Mouse (Mus musculus): Measurements from ENCODE around the gene Nlrp1b. TPM values are rescaled to one million over a fixed set of nuclear protein-coding genes. Genes with fewer than 3 reads are reported as not detected.
A peak's percentile ranks its signal among the peaks of the same experiment; 100 is the strongest.

Nlrp1b gene
- polyA plus RNA-seq (2015; fragmentation: Nextera tagmentation; extraction: Ambion mirVana): 0.06 TPM in 2 replicates

- Histone ChIP-seq H3K27ac (replicated peaks) (no peak within 1 kb of the TSS), H3K9ac (no peak within 1 kb of the TSS), H3K27me3 (no peaks in the 10 kb centered on the region), H3K9me3 (replicated peaks) (no peaks in the 10 kb centered on the region), H3K4me3 (replicated peaks) (no peak within 1 kb of the TSS), H3K4me1 (replicated peaks) (no peaks in the 10 kb centered on the region), H3K36me3 (replicated peaks) (no peaks in the 10 kb centered on the region), H3K4me2 (no peak within 1 kb of the TSS)
- no peak for ATAC-seq (ENCODE audit: insufficient read depth)
- 32% methylated on average over 2 of the region's 2 CpGs for WGBS (ENCODE audit: insufficient replicate concordance)
These were observed at the start of gene Nlrp1b for GRCm38 (mm10) chr11:71230684-71231480. Gene Nlrp1b (minus strand): TSS chr11:71230733.

- H3K9ac ChIP-seq: no peak overlapping the region
- WGBS (ENCODE audit: insufficient replicate concordance): 51% methylated on average over 3 of the region's 3 CpGs
- no peak overlapping the region for H3K4me3 ChIP-seq (replicated peaks)
- H3K9me3 ChIP-seq (replicated peaks): no peaks in the 10 kb centered on the region
- ATAC-seq (ENCODE audit: insufficient read depth): no peak
- H3K36me3 ChIP-seq (replicated peaks): no peaks in the 10 kb centered on the region
- H3K27me3 ChIP-seq: no peaks in the 10 kb centered on the region
- H3K4me2 ChIP-seq: no peak overlapping the region
- no peaks in the 10 kb centered on the region for H3K4me1 ChIP-seq (replicated peaks)
- no peak overlapping the region for H3K27ac ChIP-seq (replicated peaks)
These were observed 30.5 kb upstream of the Nlrp1b start for GRCm38 (mm10) chr11:71261036-71261435.

- Histone ChIP-seq H3K4me1 (replicated peaks) (no peaks in the 10 kb centered on the region), H3K4me3 (replicated peaks) (no peak overlapping the region), H3K27me3 (no peaks in the 10 kb centered on the region), H3K9ac (no peak overlapping the region), H3K27ac (replicated peaks) (no peak overlapping the region; the same call in 1 of the 2 replicates), H3K4me2 (no peak overlapping the region), H3K36me3 (replicated peaks) (no peaks in the 10 kb centered on the region), H3K9me3 (replicated peaks) (no peaks in the 10 kb centered on the region)
- peak; percentile 70 for ATAC-seq (ENCODE audit: insufficient read depth)
- 7% methylated on average over 5 of the region's 5 CpGs for WGBS (ENCODE audit: insufficient replicate concordance)
These were observed 20.8 kb upstream of the Nlrp1b start for GRCm38 (mm10) chr11:71251333-71251732.

GRCm38 (mm10) chr11:71224614-71225013, 5.9 kb downstream of the Nlrp1b start:
- Histone ChIP-seq H3K9me3 (replicated peaks) (no peaks in the 10 kb centered on the region), H3K27me3 (no peaks in the 10 kb centered on the region), H3K4me3 (replicated peaks) (no peak overlapping the region), H3K4me1 (replicated peaks) (no peaks in the 10 kb centered on the region), H3K27ac (replicated peaks) (no peak overlapping the region), H3K9ac (no peak overlapping the region), H3K4me2 (no peak overlapping the region), H3K36me3 (replicated peaks) (no peaks in the 10 kb centered on the region)
- no peak for ATAC-seq (ENCODE audit: insufficient read depth)
- WGBS (ENCODE audit: insufficient replicate concordance): 56% methylated on average over 2 of the region's 2 CpGs

GRCm38 (mm10) chr11:71202703-71203102, 27.8 kb downstream of the Nlrp1b start:
- H3K4me1 ChIP-seq (replicated peaks): no peaks in the 10 kb centered on the region
- ATAC-seq (ENCODE audit: insufficient read depth): no peak
- H3K4me3 ChIP-seq (replicated peaks): no peak overlapping the region

GRCm38 (mm10) chr11:71199349-71199748, 31.2 kb downstream of the Nlrp1b start:
- Histone ChIP-seq H3K4me2 (no peak overlapping the region), H3K9me3 (replicated peaks) (no peaks in the 10 kb centered on the region), H3K4me3 (replicated peaks) (no peak overlapping the region), H3K27ac (replicated peaks) (no peak overlapping the region), H3K36me3 (replicated peaks) (no peaks in the 10 kb centered on the region), H3K9ac (no peak overlapping the region), H3K4me1 (replicated peaks) (no peaks in the 10 kb centered on the region), H3K27me3 (no peaks in the 10 kb centered on the region)
- ATAC-seq (ENCODE audit: insufficient read depth): no peak
- WGBS (ENCODE audit: insufficient replicate concordance): 45% methylated on average over 2 of the region's 2 CpGs

More at GRCm38 (mm10) chr11:71202703-71203102, 27.8 kb downstream of the Nlrp1b start:
- Histone ChIP-seq H3K4me2 (no peak overlapping the region), H3K27me3 (no peaks in the 10 kb centered on the region), H3K9me3 (replicated peaks) (no peaks in the 10 kb centered on the region), H3K36me3 (replicated peaks) (no peaks in the 10 kb centered on the region), H3K9ac (no peak overlapping the region), H3K27ac (replicated peaks) (no peak overlapping the region)
- WGBS (ENCODE audit: insufficient replicate concordance): 30% methylated on average over 4 of the region's 4 CpGs

- no peak overlapping the region for H3K4me2 ChIP-seq
- H3K4me1 ChIP-seq (replicated peaks): no peaks in the 10 kb centered on the region
- H3K27ac ChIP-seq (replicated peaks): no peak overlapping the region
- no peaks in the 10 kb centered on the region for H3K27me3 ChIP-seq
- no peak for ATAC-seq (ENCODE audit: insufficient read depth)
- no peaks in the 10 kb centered on the region for H3K9me3 ChIP-seq (replicated peaks)
- 55% methylated on average over 1 of the region's 1 CpGs for WGBS (ENCODE audit: insufficient replicate concordance)
- no peak overlapping the region for H3K4me3 ChIP-seq (replicated peaks)
- no peaks in the 10 kb centered on the region for H3K36me3 ChIP-seq (replicated peaks)
- H3K9ac ChIP-seq: no peak overlapping the region
These were observed 60.9 kb downstream of the Nlrp1b start for GRCm38 (mm10) chr11:71169633-71170032.

- 42% methylated on average over 1 of the region's 1 CpGs for WGBS (ENCODE audit: insufficient replicate concordance)
- H3K27ac ChIP-seq (replicated peaks): no peak overlapping the region
- H3K27me3 ChIP-seq: no peaks in the 10 kb centered on the region
- no peak for ATAC-seq (ENCODE audit: insufficient read depth)
- H3K9ac ChIP-seq: no peak overlapping the region
- no peak overlapping the region for H3K4me3 ChIP-seq (replicated peaks)
- H3K4me1 ChIP-seq (replicated peaks): no peaks in the 10 kb centered on the region
- no peaks in the 10 kb centered on the region for H3K9me3 ChIP-seq (replicated peaks)
- H3K4me2 ChIP-seq: no peak overlapping the region
- no peaks in the 10 kb centered on the region for H3K36me3 ChIP-seq (replicated peaks)
These were observed 66.4 kb downstream of the Nlrp1b start for GRCm38 (mm10) chr11:71164139-71164538.

- 35% methylated on average over 3 of the region's 3 CpGs for WGBS (ENCODE audit: insufficient replicate concordance)
- ATAC-seq (ENCODE audit: insufficient read depth): no peak
These were observed 70.9 kb downstream of the Nlrp1b start for GRCm38 (mm10) chr11:71159439-71160136.

GRCm38 (mm10) chr11:71155272-71155671, 75.3 kb downstream of the Nlrp1b start:
- ATAC-seq (ENCODE audit: insufficient read depth): no peak
- no peaks in the 10 kb centered on the region for H3K27me3 ChIP-seq
- no peak overlapping the region for H3K9ac ChIP-seq
- WGBS (ENCODE audit: insufficient replicate concordance): 44% methylated on average over 1 of the region's 1 CpGs
- no peaks in the 10 kb centered on the region for H3K4me1 ChIP-seq (replicated peaks)
- H3K9me3 ChIP-seq (replicated peaks): no peaks in the 10 kb centered on the region
- H3K36me3 ChIP-seq (replicated peaks): no peaks in the 10 kb centered on the region
- no peak overlapping the region for H3K4me2 ChIP-seq
- H3K4me3 ChIP-seq (replicated peaks): no peak overlapping the region
- no peak overlapping the region for H3K27ac ChIP-seq (replicated peaks)

More at GRCm38 (mm10) chr11:71159439-71160136, 70.9 kb downstream of the Nlrp1b start:
- H3K4me1 ChIP-seq (replicated peaks): no peaks in the 10 kb centered on the region
- H3K27ac ChIP-seq (replicated peaks): no peak overlapping the region
- no peaks in the 10 kb centered on the region for H3K36me3 ChIP-seq (replicated peaks)
- H3K9ac ChIP-seq: no peak overlapping the region
- H3K4me3 ChIP-seq (replicated peaks): no peak overlapping the region
- no peaks in the 10 kb centered on the region for H3K27me3 ChIP-seq
- H3K9me3 ChIP-seq (replicated peaks): no peaks in the 10 kb centered on the region
- H3K4me2 ChIP-seq: no peak overlapping the region

GRCm38 (mm10) chr11:71144661-71145060, 85.9 kb downstream of the Nlrp1b start, which contains the start of gene Nlrp1a:
Gene Nlrp1a (minus strand): TSS chr11:71144704.
- H3K27ac ChIP-seq (replicated peaks): no peak within 1 kb of the TSS
- H3K4me3 ChIP-seq (replicated peaks): no peak within 1 kb of the TSS
- H3K27me3 ChIP-seq: no peaks in the 10 kb centered on the region
- 0 out of 2 replicates have a peak within 1 kb of the TSS, but pooled peaks have one; percentile 9 for H3K4me2 ChIP-seq
- 15% methylated on average over 3 of the region's 3 CpGs for WGBS (ENCODE audit: insufficient replicate concordance)
- ATAC-seq (ENCODE audit: insufficient read depth): peak; percentile 31; the same call in 1 of the 2 replicates
- no peaks in the 10 kb centered on the region for H3K9me3 ChIP-seq (replicated peaks)
- no peak within 1 kb of the TSS for H3K9ac ChIP-seq
- H3K36me3 ChIP-seq (replicated peaks): no peaks in the 10 kb centered on the region
- H3K4me1 ChIP-seq (replicated peaks): no peaks in the 10 kb centered on the region

All from liver, embryonic 15.5 days (tissue).